Mouse (Mus musculus) stomach, postnatal 0 days (tissue): ENCODE measurements around the gene Bach2.

Source experiments
- CTCF ChIP-seq: IDR thresholded peaks from 2 replicates; pipeline ENCODE4 v1.5.1; 2016; ENCODE audit warnings: antibody characterized with exemption, low read depth, mild to moderate bottlenecking, moderate library complexity
- EP300 ChIP-seq: optimal IDR thresholded peaks from 2 replicates; pipeline ENCODE3; 2016; ENCODE audit warnings: antibody characterized with exemption

DNA sequence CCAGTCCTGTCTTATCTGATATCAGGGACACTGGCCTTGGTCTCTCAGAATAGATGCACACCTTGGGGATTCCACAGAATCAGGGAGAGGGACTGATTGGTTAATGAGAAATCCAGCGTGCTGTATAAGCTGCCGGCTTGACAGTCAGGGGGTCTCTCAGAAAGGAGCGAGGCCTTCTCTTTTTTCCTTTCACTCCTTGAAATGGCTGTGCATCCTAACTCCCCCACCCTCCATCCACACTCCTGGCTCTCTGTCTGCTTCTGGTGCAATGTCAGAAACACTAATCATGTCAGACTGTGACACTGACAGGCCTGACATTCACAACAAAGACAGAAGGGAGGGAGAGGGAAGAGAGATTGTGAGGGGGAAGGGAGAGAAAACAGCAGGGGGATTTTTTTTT is 88.3 kb downstream of the Bach2 start:
- TF ChIP-seq CTCF = no peak
- TF ChIP-seq EP300 = no peak
